Mouse (Mus musculus) spleen, embryonic (tissue): Measurements from ENCODE around the gene Gm4778.
"Not testable (repeated sequence)": the region's sequence is repeated elsewhere in the genome, so short reads cannot be mapped to it uniquely, and the experiment has no call there.

Experiments
- CTCF ChIA-PET: fragments of 350-600 bp; sonication (Branson Sonifier 250); formaldehyde crosslinking; loops from one replicate; lab custom pipeline; 2022; lab: Charles Lee

The Gm4778 gene

GRCm38 (mm10) chr3:94263736-94264135 lies at the start of gene Gm4778:
TSS of gene Gm4778 (plus strand) at chr3:94264036.
- CTCF ChIA-PET = not testable (repeated sequence)

- CTCF ChIA-PET = no interaction called here
Observed at GRCm38 (mm10) chr3:94260598-94260997, 3.2 kb upstream of the Gm4778 start.

- CTCF ChIA-PET = no interaction called here
Observed at GRCm38 (mm10) chr3:94275991-94276390, 12.2 kb downstream of the Gm4778 start.

- CTCF ChIA-PET = no interaction called here
Observed at GRCm38 (mm10) chr3:94305457-94305856, 41.6 kb downstream of the Gm4778 start.

- CTCF ChIA-PET = no interaction called here
Observed at GRCm38 (mm10) chr3:94306975-94307374, 43.1 kb downstream of the Gm4778 start.

GRCm38 (mm10) chr3:94309633-94310363 lies 46.0 kb downstream of the Gm4778 start, which contains the start of gene Them4:
TSS of gene Them4 (plus strand) at chr3:94310089.
- CTCF ChIA-PET = no interaction called here

- CTCF ChIA-PET = no interaction called here
Observed at GRCm38 (mm10) chr3:94310491-94310890, 46.7 kb downstream of the Gm4778 start.

- CTCF ChIA-PET = no interaction called here
Observed at GRCm38 (mm10) chr3:94310911-94311310, 47.1 kb downstream of the Gm4778 start.

GRCm38 (mm10) chr3:94311376-94311775 lies 47.5 kb downstream of the Gm4778 start:
- CTCF ChIA-PET = no interaction called here
